Mouse (Mus musculus) urinary bladder, postnatal 14 days (tissue): ENCODE measurements around the gene 1700011L22Rik.
A peak's percentile ranks its signal among the peaks of the same experiment; 100 is the strongest.

Source experiments
- DNase-seq: peaks from one replicate; pipeline ENCODE4 v3.0.0; 2021; ENCODE audit warnings: low spot score

1700011L22Rik gene

GRCm38 (mm10) chr8:79165276-79165675, 83.1 kb downstream of the 1700011L22Rik start:
- no peak for DNase-seq

GRCm38 (mm10) chr8:79164336-79164735, 84.0 kb downstream of the 1700011L22Rik start:
- DNase-seq = no peak

- DNase-seq = peak; percentile 79
Measured at GRCm38 (mm10) chr8:79162533-79163308, 85.6 kb downstream of the 1700011L22Rik start.

- DNase-seq = no peak
Measured at GRCm38 (mm10) chr8:79161172-79161778, 87.1 kb downstream of the 1700011L22Rik start.
